Mouse (Mus musculus): ENCODE data around the gene Synpo2.

Synpo2 gene

DNA sequence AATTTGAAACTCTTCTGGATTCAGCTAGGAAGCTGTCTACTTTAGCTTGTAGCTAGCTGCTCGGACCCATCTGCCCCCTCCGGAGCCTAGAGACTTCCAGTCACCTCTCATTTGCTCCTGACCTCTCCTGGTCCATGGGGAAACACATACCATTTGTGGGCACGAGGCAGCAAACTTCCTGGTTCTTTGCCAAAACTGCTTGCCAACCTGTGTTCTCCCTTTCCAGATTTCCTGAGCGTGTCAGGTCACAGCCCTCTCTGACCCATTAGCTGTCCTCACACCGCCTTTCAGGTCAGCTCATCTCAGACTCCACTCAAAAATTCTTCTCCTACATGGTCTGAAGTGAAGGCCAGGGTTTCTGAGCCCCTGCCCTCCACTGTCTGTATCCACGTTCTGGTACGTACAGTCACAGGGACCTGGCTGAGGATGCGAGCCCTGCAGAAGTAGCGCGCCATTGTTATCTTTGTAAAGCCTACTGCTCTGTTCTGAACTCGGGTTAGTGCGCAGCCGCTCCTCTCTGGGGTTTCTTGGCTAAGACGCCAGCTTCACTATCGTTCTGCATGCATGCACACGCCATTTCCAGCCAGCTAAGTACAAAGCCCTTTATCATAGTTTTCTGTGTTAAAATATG lies 150.0 kb downstream of the Synpo2 start:
- no peak for DNase-seq

DNA sequence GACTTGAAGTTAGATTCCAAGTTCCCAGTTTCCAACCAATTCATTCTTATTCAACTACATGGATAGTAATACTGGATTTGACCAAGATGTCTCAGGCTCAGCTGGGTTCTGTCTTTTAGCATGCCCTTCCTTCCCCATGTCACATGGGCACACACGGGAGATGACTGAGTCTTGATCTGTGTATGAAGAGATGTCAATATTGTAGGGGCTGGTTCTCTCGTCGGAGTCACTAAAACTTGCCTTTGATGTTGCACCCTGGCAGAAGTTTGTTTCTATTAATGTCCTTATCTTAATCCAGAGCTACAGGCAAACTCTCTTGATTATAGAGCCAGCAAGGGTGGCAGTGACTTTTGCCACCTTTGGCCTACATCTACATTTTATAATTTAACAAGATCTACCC lies 154.3 kb downstream of the Synpo2 start:
- no peak for DNase-seq

DNA sequence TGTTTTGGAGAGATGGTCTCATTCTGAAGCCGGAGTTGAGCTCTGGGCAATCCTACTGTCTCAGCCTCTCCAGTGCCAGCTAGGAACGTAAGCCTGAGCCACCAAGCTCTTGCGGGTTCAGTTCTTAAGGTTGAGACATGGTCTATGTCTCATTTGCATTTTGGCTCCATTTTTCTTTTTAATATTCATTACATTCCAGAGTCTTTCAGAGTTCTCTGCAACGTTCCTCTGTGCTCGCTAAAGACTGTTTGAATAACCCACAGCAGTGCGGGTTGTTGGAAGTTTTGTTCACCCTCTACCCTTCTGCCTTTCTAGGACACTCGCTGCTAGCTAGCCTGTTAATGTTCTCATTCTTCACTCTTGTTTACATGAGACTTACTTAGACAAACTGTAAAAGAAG lies 155.0 kb downstream of the Synpo2 start:
- no peak for DNase-seq

DNA sequence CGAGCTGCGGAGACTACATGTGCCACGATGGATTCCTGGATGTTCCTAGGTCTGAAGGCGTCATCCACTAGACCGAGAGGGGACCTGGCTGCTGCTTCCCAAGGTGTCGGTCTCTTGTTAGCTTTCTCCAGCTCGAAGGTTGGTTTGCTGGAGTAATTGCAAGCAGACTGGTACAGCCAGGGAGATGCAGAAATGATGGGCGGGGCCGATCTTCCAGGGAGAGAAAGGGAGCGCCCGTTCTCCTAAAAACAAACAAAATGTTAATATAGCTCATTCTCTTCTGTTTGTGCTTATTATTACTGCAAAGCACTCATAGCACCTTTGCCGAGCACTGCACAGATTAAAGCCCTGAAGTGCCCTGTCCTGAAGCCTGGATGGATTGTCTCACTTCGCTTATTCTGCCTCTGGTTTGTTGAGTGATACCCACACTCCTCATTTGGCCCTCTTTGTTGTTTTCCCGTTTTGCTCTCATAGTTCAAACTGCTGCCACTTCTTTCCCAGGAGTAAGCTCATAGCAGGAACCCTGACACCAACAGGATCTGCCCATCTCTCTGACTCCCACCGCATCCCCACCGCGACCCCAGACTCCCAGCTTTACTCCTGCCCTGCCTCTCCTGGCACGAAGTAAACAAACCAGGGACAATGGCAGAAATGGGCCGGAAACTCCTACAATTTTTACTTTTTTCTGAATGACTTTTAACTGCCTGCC lies 155.8 kb downstream of the Synpo2 start:
- DNase-seq: no peak

DNA sequence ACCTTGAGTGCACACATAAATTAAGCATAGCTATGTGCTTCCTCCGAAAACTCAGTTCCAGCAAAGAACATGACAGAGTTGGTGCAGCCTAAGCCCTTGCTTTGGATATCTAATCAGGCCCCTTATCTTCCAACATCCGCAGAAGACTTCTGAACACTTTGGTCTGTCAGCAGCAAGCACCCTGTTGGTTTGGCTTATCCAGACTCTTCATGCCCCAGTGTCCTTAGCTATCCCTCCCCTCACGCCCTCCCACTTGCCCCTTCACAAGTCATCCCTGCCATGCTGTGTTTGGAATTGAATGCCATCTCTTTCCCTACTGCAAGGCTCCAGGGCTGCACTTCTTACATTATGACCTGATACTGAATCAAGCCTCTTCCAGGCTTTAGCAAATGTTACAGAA lies 160.2 kb downstream of the Synpo2 start:
- no peak for DNase-seq

DNA sequence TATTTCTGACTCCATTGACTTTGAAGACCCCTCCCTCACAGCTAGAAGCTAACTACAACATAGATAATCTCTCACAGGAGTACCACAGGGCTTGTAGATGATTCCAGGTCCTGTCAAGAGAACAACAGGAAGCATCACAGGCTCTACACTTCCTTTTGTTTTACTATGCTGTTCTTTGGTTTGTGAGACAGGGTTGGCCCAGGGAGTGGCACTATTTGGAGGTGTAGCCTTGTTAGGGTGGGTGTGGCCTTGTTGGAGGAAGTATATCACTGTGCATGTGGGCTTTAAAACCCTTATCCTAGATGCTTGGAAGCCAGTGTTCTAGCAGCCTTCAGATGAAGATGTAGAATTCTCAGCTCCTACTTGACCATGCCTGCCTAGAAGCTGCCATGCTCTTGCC lies 160.9 kb downstream of the Synpo2 start:
- no peak for DNase-seq

DNA sequence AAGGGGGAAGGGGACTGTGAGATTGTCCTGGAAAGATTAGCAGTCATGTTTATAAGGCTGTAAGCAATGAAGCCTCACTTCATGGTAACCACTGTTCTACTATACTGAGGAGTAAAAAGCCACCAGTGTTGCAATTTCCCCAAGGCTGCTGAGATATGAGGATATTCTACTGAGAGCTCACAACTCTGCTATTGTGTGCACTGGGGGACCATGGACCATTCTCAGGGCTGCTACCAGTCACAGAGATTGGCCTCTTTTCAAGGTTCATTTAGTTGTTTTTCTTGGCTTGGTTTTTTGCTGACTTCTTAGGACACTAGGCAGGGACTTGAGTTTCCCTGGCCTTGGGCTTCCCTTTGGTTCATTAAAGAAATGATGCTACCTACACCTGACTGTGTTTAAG lies 162.6 kb downstream of the Synpo2 start:
- no peak for DNase-seq

DNA sequence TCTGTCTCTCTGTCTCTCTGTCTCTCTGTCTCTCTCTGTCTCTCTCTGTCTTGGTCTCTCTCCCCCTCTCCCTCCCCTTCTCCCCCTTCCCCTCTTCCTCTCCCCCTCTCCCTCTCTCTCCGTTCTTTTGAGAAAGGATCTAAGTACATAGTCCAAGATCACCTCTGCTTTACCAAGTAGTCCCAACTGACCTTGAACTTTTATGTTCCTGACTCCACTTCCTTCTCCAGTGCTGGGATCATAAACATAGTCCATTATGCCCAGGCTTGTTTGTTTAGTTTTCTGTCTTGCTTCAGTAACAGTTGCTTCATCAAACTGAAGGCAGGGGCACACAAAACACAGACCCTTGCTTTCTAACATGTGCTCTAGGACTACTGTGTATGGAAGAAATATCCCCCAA lies 163.5 kb downstream of the Synpo2 start:
- no peak for DNase-seq

DNA sequence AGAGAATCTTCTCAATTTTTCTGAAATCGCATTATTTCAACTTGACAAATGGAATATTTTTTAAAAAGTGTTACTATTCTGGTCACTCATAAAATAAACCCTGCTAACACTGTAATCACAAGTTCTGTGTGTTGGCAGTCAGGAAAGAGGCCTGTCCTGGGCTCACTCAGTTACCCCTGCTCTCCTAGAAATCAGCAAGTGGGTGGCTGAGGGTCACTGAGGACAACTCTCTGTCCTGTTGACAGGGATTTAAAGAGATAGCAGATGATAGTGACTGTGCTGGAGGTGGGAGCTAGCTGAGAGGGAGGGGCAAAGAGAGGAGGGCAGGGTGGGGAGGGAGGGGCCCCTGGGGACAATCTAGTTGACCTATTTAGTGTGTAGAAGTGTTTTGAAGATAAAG lies 165.0 kb downstream of the Synpo2 start:
- no peak for DNase-seq

DNA sequence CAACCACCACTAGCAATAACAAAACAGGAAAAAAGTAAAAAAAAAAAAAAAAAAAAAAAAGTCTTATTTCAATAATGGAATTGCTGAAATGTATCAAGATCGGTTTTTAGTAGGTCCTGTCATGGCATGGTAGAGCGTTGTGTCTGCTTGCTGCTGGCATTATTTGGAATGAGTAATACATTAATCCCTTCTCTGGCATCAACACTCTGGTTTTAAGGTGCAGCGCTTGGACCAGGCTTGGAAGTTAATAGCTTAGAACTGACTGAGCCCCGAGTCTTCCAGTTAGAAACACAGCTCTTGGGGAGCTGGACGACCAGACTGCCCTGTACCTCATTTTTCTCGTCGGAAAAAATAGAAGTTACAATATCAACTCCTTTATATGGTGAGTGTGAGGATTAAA lies 169.1 kb downstream of the Synpo2 start:
- no peak for DNase-seq

DNA sequence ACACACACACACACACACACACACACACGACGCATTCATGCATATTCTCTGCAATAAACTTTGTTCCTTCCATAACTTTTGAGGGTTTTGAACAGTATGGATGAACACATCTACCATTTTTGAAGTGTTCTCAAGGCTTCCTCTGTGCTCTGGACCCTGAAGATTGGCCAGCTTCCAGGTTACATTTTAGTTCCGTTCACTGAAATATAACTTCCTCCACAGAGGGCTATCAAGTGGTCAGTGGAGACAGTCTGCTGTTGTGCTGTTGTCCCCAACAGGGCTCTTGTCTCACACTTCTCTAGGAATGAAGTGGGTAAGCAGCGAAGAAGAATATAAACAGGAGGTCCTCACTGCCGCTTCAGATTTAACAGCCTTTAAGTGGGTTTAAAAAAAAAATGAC lies 170.5 kb downstream of the Synpo2 start:
- peak; percentile 37 for DNase-seq

DNA sequence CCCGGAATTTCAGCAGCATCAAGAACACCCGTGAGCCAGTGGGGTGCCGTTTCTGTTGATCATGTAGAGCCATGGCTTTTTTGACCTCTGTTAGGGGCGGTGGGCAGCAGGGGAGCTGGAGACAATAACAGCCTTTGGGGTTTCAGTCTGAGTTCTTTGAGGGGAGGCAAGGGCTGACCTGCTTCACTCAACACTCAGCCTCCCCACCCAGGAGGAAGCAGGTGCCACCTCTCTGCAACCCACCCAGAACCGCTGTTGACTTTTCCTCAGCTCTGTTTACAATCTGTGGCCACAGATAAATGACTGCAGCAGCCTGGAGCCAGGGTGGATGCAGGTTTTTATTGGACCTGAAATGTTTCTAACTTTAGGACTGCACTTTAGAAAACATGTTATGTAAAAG lies 171.8 kb downstream of the Synpo2 start:
- DNase-seq: no peak

DNA sequence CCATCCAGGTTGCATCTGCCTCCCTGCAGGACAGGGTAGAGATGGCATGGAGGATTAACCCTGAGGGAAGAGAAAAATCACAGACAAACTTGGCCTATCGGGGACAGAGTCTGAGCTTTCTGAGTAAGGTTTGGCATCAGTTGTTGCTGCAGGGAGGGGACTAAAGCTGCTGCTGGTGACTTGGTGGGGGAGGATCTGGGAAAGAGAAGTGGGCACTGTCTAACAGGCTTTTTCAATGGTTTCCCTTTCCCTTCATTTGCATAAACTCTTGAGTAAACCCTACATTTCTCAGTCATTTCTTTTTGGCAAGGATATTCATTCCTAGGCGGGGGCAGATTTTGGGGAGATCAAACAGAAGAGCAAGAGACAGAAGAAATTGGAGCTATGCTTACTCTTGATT lies 174.0 kb downstream of the Synpo2 start:
- no peak for DNase-seq

DNA sequence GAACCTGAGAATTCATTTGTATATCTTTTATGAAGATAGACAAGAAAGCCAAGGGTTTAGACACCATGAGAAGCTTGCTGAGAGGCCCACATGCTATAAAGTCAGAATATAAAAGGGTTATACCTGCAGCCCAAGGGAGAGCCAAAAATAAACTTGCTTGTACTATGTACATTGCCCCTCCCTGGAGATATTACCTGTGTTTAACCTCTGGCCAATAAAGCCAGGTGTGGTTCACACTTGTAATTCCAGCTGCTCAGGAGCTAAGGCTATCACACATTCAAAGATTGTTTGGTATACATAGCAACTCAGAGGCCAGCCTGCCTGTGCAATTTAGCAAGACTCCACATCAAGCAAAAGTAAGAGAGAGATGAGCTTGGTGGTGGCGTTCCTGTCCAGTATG lies 177.1 kb downstream of the Synpo2 start:
- DNase-seq: no peak

DNA sequence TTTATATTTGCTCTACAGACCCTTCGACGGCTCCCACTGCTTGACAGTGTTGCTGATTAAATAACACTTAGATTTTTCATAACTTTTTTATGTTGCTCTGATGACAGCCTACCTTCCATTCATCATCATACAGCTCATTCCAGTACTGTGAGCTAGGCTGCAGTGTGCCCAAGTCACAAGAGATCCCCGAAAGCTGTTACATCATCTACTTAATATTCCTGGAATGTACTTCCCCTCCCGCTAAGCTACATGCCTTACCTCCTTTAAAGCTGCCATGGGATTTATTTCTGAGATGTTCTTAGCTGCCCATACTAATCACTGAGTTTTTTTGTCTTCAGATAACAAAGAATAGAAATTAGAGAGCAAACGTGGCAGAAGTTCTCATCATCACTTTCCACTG lies 181.8 kb downstream of the Synpo2 start:
- DNase-seq: no peak

DNA sequence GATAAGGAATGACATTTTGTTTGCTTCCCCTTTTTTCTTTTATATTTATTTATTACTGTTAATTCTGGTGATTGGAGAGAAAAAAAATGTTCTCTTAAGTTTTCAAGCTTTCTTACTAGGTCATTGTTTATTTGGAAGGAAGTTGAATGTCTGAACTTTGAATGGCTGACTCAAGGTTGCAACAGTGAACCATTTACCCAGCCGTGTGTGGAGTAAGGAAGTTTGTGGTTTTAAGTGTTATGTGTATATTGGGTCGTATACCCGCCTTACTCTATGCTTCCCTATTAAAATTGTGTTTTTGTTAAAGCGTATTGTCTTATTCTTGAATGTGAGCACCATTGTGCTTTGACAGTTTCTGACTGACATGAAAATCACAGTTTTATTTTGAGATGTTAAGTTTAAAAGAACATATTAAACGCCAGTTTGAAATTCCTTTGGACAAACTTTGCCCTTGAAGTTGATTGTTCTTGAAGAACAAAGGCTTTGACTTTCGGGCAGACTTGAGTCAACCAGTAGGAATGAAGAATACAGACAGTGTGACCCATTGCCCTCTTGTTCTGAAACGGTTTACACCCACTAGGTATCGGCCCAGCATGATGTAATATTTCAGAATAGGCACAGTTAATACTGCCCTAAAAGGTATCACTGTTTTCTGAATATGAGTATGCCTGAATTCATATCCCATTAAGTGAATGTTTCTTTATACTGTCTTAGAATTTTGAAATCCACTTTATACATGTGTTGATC lies 182.6 kb downstream of the Synpo2 start:
- DNase-seq: no peak

DNA sequence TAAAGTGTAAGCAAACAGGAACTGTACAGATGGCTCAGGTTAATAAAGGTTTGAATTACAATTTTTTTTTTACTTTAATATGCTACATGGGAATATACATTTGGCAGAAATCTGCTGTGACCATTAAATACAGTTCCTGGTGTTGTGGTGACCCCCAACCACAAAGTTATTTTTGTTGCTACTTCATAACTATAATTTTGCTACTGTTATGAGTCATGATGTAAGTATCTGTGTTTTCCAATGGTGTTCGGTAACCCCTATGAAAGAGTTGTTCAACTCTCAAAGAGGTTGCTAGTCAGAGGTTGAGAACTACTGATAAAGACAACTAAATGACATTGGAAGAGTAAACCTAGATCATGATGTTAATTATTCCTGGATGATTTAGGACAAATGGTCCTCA lies 193.6 kb downstream of the Synpo2 start:
- DNase-seq: no peak

DNA sequence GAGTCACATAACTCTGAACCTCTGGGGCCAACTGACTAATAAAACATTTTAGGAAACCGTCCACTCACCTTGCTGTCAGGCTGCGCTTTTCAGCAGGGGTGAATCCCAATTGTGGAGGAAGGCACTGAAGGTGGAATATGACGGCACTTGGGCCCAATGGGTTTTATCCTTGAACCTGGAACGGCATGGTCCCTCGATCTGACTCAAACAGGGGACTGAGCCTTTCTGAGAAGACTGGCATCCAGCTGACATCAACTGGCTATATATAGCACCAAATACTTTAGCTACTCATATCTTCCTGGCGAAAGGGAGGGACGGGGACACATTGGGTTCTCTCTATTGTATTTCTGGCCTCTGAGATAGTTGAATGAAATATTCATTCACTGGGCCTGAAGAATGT lies 201.2 kb downstream of the Synpo2 start, which contains the start of gene Myoz2:
Gene Myoz2, minus strand, starts transcription at position 264 of the 400 bp plus-strand sequence.
- no peak for DNase-seq

DNA sequence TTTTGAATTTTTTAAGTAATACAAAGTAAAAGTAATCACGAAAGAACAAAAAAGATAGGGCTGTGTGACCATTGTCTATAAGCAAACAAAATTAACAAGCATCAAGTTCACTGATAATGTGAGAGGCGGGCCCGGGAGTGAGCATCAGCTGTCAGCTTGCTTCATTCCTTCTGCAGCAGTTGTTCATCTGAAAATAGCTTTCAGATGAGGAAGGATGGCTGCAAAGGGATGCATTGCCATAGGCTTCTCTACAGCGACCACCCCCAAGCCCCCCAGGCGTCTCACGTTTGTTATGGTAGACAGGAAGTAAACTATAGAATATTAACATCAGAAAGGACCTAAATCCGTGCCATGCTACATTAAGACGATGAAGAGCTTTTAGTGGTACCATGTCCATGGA lies 202.1 kb downstream of the Synpo2 start:
- no peak for DNase-seq

Measured in lung, postnatal 10 days (tissue).